Mouse (Mus musculus) liver, embryonic 11.5 days (tissue): ENCODE measurements at regions not wholly inside any gene's neighbourhood (a gene's known extent, or its start where the extent isn't known, plus 50 kb on each side); places are given as distances from the start of the nearest gene placed in this dataset.

Source experiments
- ATAC-seq: fragments of 200-750 bp; cut with Nextera tagmentation; replicated peaks from 2 replicates; pipeline ENCODE4 v1.8.0; 2017; ENCODE audit warnings: moderate number of reproducible peaks, mild to moderate bottlenecking, moderate TSS enrichment, moderate library complexity; ENCODE audit not compliant: low FRiP score
- DNase-seq: peaks from one replicate; pipeline ENCODE4 v3.0.0-alpha.2; 2017; ENCODE audit warnings: low spot score
- H3K27ac ChIP-seq: fragments of 300-500 bp; sonication (generic); 2 replicates; pipeline ENCODE4 v1.5.1; 2014; ENCODE audit warnings: mild to moderate bottlenecking, low read depth, low read length, control low read depth
- H3K27me3 ChIP-seq: fragments of 300-500 bp; sonication (generic); replicated peaks from 2 replicates; pipeline ENCODE4 v1.6.1; 2014; ENCODE audit warnings: low read length, mixed read lengths; ENCODE audit not compliant: control insufficient read depth, insufficient read depth
- H3K36me3 ChIP-seq: fragments of 300-500 bp; sonication (generic); 2 replicates; pipeline ENCODE4 v1.6.1; 2014; ENCODE audit warnings: mild to moderate bottlenecking, low read length, moderate library complexity, mixed read lengths; ENCODE audit not compliant: control insufficient read depth, insufficient read depth
- H3K4me1 ChIP-seq: fragments of 300-500 bp; sonication (generic); replicated peaks from 2 replicates; pipeline ENCODE4 v1.6.1; 2014; ENCODE audit warnings: low read length, mixed read lengths; ENCODE audit not compliant: control insufficient read depth, insufficient read depth
- H3K4me2 ChIP-seq: fragments of 300-500 bp; sonication (generic); 2 replicates; pipeline ENCODE4 v1.6.1; 2014; ENCODE audit warnings: mild to moderate bottlenecking, control low read depth, moderate library complexity
- H3K4me3 ChIP-seq: fragments of 300-500 bp; sonication (generic); 2 replicates; pipeline ENCODE4 v1.5.1; 2014; ENCODE audit warnings: low read depth, low read length, control low read depth
- H3K9ac ChIP-seq: fragments of 300-500 bp; sonication (generic); 2 replicates; pipeline ENCODE4 v1.6.1; 2014; ENCODE audit warnings: low read depth, low read length, control low read depth
- H3K9me3 ChIP-seq: fragments of 300-500 bp; sonication (generic); 2 replicates; pipeline ENCODE4 v1.6.1; 2016; ENCODE audit warnings: low read length, inconsistent platforms, mixed read lengths; ENCODE audit not compliant: control insufficient read depth
- WGBS: fragments of 180-500 bp; shearing (Covaris S2); extraction: QIAGEN DNeasy Blood & Tissue Kit; methylation state at CpG from one replicate; pipeline ENCODE4 v1.1.7; 2014; 5-methylcytosine and 5-hydroxymethylcytosine counted together

- no peaks in the 10 kb centered on the region for H3K9me3 ChIP-seq
- H3K27ac ChIP-seq = no peak overlapping the region
- H3K9ac ChIP-seq = no peak overlapping the region
- no peaks in the 10 kb centered on the region for H3K27me3 ChIP-seq
- no peak for ATAC-seq
- no peaks in the 10 kb centered on the region for H3K4me1 ChIP-seq
- 58% methylated on average over 5 of the region's 5 CpGs for WGBS
- H3K36me3 ChIP-seq = no peaks in the 10 kb centered on the region
- H3K4me2 ChIP-seq = no peak overlapping the region
- DNase-seq = no peak
- no peak overlapping the region for H3K4me3 ChIP-seq
Measured at GRCm38 (mm10) chr1:185117711-185118110, 86.2 kb upstream of the Rab3gap2 start.

GRCm38 (mm10) chr1:185113687-185114086 is 90.2 kb upstream of the Rab3gap2 start:
- Histone ChIP-seq H3K4me2 (no peak overlapping the region), H3K9me3 (no peaks in the 10 kb centered on the region), H3K4me3 (no peak overlapping the region), H3K36me3 (no peaks in the 10 kb centered on the region), H3K27me3 (no peaks in the 10 kb centered on the region), H3K27ac (no peak overlapping the region), H3K9ac (no peak overlapping the region), H3K4me1 (no peaks in the 10 kb centered on the region)
- WGBS = 73% methylated on average over 6 of the region's 6 CpGs
- ATAC-seq (no peak), DNase-seq (no peak)

- Histone ChIP-seq H3K27ac (no peak overlapping the region), H3K27me3 (no peaks in the 10 kb centered on the region), H3K4me2 (no peak overlapping the region), H3K9me3 (no peaks in the 10 kb centered on the region), H3K36me3 (no peaks in the 10 kb centered on the region), H3K4me3 (no peak overlapping the region), H3K4me1 (no peaks in the 10 kb centered on the region), H3K9ac (no peak overlapping the region)
- 71% methylated on average over 4 of the region's 4 CpGs for WGBS
- no peak for ATAC-seq
- no peak for DNase-seq
Measured at GRCm38 (mm10) chr1:185112017-185112399, 91.9 kb upstream of the Rab3gap2 start.

- Histone ChIP-seq H3K27ac (no peak overlapping the region), H3K36me3 (no peaks in the 10 kb centered on the region), H3K27me3 (no peaks in the 10 kb centered on the region), H3K4me1 (no peaks in the 10 kb centered on the region), H3K9ac (no peak overlapping the region), H3K4me3 (no peak overlapping the region), H3K4me2 (no peak overlapping the region), H3K9me3 (no peaks in the 10 kb centered on the region)
- 81% methylated on average over 10 of the region's 10 CpGs for WGBS
- DNase-seq (no peak), ATAC-seq (no peak)
Measured at GRCm38 (mm10) chr1:185111347-185112016, 92.4 kb upstream of the Rab3gap2 start.

GRCm38 (mm10) chr1:185104945-185105884 is 98.7 kb upstream of the Rab3gap2 start:
- H3K9me3 ChIP-seq = no peaks in the 10 kb centered on the region
- ATAC-seq (no peak), DNase-seq (no peak)
- no peaks in the 10 kb centered on the region for H3K27me3 ChIP-seq
- no peak overlapping the region for H3K4me2 ChIP-seq
- H3K4me1 ChIP-seq = no peaks in the 10 kb centered on the region
- H3K27ac ChIP-seq = no peak overlapping the region
- H3K4me3 ChIP-seq = no peak overlapping the region
- 54% methylated on average over 7 of the region's 7 CpGs for WGBS
- H3K9ac ChIP-seq = no peak overlapping the region
- H3K36me3 ChIP-seq = no peaks in the 10 kb centered on the region

- no peaks in the 10 kb centered on the region for H3K4me1 ChIP-seq
- H3K27me3 ChIP-seq = no peaks in the 10 kb centered on the region
- 54% methylated on average over 4 of the region's 4 CpGs for WGBS
- H3K9me3 ChIP-seq = no peaks in the 10 kb centered on the region
- H3K9ac ChIP-seq = no peak overlapping the region
- H3K4me2 ChIP-seq = no peak overlapping the region
- DNase-seq (no peak), ATAC-seq (no peak)
- H3K4me3 ChIP-seq = no peak overlapping the region
- no peaks in the 10 kb centered on the region for H3K36me3 ChIP-seq
- no peak overlapping the region for H3K27ac ChIP-seq
Measured at GRCm38 (mm10) chr1:185103803-185104202, 100.1 kb upstream of the Rab3gap2 start.

- no peak overlapping the region for H3K27ac ChIP-seq
- no peak for DNase-seq
Measured at GRCm38 (mm10) chr1:185098975-185099958, 99.9 kb upstream of the Mark1 start.

GRCm38 (mm10) chr1:185098195-185098974 is 99.0 kb upstream of the Mark1 start:
- WGBS = 15% methylated on average over 17 of the region's 17 CpGs
- no peak for ATAC-seq
- no peaks in the 10 kb centered on the region for H3K9me3 ChIP-seq
- H3K9ac ChIP-seq = no peak overlapping the region
- no peak for DNase-seq
- no peak overlapping the region for H3K4me2 ChIP-seq
- no peak overlapping the region for H3K27ac ChIP-seq
- peaks cover 3% of the 10 kb centered on the region for H3K27me3 ChIP-seq
- no peak overlapping the region for H3K4me3 ChIP-seq
- H3K4me1 ChIP-seq = no peaks in the 10 kb centered on the region
- H3K36me3 ChIP-seq = no peaks in the 10 kb centered on the region

More at GRCm38 (mm10) chr1:185098975-185099958, 99.9 kb upstream of the Mark1 start:
- Histone ChIP-seq H3K36me3 (no peaks in the 10 kb centered on the region), H3K4me3 (no peak overlapping the region), H3K4me1 (no peaks in the 10 kb centered on the region), H3K27me3 (peaks cover 3% of the 10 kb centered on the region), H3K9me3 (no peaks in the 10 kb centered on the region), H3K9ac (no peak overlapping the region), H3K4me2 (no peak overlapping the region)
- WGBS = 40% methylated on average over 18 of the region's 18 CpGs
- ATAC-seq = no peak
